Mouse (Mus musculus) T-helper 1 cell (primary cell): Measurements from ENCODE around the gene Mrpl37.
"Not testable (repeated sequence)": the region's sequence is repeated elsewhere in the genome, so short reads cannot be mapped to it uniquely, and the experiment has no call there.

Experiments used
- in situ Hi-C: fragments of 300-600 bp; cut with MboI, MseI; formaldehyde crosslinking; loops from one replicate; pipeline ENCODE4 v1.15.1; 2025; ENCODE audit warnings: high pct_unique_total_duplicates

Mrpl37 gene

DNA sequence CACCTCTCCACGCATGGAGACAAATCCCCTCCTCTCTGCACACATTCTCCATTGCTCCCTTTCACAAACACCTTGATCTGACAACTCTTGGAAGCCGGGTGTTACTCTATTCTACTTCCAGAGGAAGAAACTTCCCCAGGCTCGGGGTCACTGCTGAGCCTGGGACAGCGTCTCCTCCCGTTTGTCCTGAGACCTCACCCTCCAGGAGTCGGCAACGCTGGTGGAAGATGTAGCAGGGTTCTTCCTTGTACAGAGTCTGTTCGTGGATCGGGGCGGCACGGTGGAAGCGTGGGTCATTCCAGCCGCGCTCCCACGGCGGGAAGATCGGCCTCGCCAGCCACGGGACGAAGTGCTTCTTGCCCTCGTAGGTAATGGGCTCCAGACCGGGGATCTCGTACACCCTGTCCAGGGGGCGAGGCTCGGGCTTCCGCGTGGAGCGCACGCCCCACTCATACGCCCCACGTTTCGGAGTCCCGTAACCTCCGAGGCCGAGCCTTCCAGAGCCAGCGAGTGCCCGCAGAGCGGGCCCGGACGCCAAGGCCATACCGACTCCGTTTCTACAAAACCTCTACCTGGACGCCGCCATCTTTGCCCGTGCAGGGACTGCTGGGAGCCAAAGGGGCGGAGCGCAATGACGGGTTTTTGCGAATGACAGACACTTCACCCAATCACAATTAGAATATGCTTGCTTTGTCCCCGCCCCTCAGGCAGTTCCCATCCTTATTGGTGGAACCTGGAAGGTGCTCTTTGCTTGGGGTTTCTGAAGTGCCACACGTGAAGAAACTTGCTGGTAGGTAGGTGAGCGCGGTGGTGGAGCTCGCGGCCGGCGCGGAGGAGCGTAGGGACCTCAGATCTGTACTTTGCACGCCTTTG, at the start of gene Mrpl37, which contains the start of gene Cyb5rl:
Gene Mrpl37, minus strand, starts transcription at position 617 of the 873 bp plus-strand sequence.
Gene Cyb5rl, plus strand, starts transcription at position 737 of the 873 bp plus-strand sequence.
- in situ Hi-C loops: no loop called here

DNA sequence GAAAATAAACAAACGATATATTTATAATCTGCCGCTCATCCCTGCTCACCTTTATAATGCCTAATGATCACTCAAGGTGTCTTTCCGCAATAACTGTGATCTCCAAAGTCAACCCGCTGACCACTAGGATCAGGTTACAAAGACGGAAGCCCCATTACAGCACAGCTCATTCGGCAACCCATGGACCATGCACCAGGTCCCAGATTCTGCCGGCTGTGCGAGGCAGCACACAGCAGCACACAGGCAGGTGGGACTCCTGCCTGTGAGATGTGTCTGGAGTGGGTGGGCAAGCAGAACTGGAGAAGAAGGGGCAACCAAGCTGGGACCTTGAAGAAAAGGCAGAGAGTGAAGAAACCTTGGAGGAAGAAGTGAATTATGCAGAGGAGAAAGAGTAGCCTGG, 47.6 kb upstream of the Mrpl37 start:
- in situ Hi-C loops: no loop called here

GRCm38 (mm10) chr4:107109181-107109580, 42.5 kb upstream of the Mrpl37 start:
- in situ Hi-C loops: not testable (repeated sequence)

GRCm38 (mm10) chr4:107108291-107108731, 41.6 kb upstream of the Mrpl37 start:
- in situ Hi-C loops: no loop called here

DNA sequence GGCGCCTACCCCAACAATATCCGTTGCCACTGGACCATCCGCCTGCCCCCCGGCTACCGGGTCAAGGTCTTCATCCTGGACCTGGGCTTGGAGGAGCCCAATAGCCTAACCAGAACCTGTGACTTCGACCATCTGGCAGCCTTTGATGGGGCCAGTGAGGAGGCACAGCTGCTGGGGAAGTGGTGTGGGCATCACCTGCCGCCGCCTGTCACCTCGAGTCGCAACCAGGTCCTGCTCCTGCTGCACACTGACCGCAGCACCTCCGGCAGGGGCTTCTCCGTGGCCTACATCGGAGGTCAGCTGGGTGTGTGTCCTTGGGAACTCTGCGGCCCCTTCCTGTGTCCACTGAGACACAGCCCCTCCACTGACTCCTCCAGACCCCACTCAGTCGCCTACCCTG, 40.1 kb upstream of the Mrpl37 start:
- in situ Hi-C loops: no loop called here

GRCm38 (mm10) chr4:107102220-107102619, 35.6 kb upstream of the Mrpl37 start:
- in situ Hi-C loops: no loop called here

DNA sequence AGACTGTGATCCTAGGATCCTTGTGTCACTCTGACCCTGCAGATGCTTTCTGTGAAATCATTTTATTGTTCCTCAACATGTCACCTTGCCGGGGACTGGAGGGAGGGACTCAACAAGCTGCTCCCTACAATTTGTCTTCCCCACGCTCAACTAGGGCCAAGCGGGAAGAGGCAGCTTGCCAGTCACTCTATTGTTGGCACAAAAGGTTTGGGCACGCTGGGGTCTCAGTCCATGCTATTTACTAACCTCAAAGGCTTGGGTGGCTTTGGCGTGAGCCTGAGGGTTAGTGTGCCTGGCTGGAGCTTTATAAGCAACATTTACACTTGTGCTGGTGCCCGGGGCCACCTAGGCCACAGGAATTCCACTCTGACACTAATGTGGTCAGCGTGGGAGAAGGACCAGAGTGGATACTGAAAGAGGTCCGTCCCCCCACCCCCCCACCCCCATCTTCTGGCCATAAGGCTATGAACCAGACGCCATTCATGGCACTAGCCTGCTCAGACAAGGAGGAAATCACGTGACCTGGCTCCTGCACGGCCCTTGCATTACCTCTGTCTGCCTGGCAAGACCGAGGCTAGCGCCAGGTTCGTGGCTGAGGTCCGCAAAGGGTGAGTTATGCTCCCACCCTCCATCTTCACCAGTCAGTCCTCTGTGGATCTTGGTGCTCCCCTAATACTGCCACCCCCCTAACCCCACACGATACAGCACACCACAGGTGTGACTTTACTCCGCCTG, 32.3 kb upstream of the Mrpl37 start:
- in situ Hi-C loops: no loop called here

- in situ Hi-C loops: no loop called here
Measured at GRCm38 (mm10) chr4:107098375-107098774, 31.7 kb upstream of the Mrpl37 start.

GRCm38 (mm10) chr4:107097871-107098270, 31.2 kb upstream of the Mrpl37 start:
- in situ Hi-C loops: no loop called here

DNA sequence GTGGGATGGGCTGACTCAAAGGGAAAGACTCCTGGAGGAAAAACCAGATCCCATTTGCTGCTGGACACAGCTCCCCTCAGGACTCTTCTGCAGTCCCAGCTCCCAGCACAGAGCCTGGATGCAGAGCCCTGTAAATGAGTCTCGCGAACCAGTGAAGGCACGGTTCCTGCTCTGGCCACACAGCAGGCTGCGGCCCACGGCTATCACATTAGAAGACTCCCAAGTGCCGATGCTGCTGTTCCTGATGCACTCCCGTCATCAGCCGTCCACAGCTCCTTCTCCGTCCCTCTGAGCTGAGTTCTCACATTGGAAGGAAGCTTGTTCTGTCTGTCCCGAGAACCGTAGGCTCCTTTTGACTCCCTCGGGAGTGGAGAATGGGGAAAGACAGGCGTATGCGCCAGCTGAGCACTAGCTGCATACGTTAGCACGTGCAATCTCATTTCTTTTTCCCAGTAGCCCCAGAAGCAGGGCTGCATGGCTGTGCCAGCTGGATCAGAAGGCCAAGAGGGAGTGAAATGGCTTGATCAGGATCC, 30.2 kb upstream of the Mrpl37 start, which contains the start of gene Cdcp2:
Gene Cdcp2, plus strand, starts transcription at position 51 of the 533 bp plus-strand sequence.
- in situ Hi-C loops: no loop called here

GRCm38 (mm10) chr4:107096043-107096442, 29.4 kb upstream of the Mrpl37 start:
- in situ Hi-C loops: no loop called here

DNA sequence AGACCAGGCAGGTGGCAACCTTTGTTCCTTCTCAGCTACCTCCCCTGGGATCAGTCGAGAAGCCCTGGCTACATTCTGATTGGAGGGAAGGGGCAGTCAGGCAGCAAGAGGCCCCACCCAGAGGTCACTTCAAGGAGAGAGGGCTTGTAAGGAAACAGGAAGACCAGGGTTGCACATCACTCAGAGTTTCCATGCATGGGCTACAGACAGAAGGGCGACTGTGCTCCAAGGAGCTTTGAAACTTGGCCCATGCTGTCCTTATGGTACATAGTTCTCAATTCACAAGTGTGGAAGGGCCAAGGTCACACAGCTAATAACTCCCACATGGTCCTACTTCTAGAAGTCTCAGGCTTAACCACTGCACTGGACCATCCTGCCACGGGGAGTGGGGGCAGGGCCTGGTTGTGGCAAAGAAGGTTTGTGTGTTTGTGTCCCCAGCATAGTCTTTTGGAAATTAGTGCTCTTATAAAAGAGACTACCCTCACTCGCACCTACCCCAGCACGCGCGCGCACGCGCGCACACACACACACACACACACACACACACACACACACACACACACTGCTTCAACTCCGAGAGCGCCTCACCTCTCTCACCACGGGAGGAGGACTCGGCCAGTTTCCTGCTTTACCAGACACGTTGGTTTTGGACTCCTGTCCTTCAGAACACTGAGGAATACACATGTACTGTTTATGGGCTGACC, 28.0 kb upstream of the Mrpl37 start:
- in situ Hi-C loops: loop anchor here (5.0 kb wide), 1 partner anchor 82 kb away; no protein-coding TSS in a partner anchor

DNA sequence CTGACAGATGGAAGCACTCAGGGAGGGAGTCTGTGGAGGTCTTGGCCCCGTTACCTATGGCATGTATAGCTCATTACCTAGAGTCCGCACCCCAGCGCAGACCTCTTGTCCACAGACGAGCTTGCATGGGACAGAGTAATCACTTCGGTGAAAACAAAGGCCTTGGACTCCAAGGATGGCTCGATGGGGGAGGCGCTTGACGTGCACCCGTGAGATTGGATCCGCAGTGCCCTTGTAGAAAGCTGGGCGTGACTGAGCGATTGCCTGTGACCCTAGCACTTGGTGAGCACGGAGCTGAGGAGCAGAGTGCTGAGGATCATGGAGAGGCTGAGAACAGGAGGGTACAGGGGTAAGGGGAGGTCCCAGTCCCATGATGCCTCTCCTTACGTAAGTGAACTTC, 25.0 kb upstream of the Mrpl37 start:
- in situ Hi-C loops: loop anchor here (5.0 kb wide), 1 partner anchor 79 kb away; no protein-coding TSS in a partner anchor

DNA sequence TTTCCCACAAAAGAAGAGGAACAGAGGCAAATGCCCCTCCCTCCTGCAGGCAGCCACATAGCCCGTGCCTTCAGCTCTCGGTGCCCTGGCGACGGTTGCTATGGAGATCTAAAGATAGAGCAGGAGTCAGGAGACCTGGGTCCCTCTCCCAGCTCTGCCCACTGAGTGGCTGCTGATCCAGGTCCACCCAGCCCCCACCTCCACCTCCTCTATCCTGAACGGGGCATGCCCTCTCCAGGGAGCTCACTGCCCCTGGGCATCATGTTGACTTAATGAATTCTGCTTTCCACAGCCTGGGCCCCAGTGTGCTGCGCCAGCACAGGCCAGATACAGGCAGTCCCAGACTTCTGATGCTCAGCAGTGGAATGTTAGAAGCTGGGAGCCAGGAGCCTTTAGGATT, 18.2 kb upstream of the Mrpl37 start:
- in situ Hi-C loops: no loop called here

- in situ Hi-C loops: no loop called here
Measured at GRCm38 (mm10) chr4:107084343-107084742, 17.7 kb upstream of the Mrpl37 start.

DNA sequence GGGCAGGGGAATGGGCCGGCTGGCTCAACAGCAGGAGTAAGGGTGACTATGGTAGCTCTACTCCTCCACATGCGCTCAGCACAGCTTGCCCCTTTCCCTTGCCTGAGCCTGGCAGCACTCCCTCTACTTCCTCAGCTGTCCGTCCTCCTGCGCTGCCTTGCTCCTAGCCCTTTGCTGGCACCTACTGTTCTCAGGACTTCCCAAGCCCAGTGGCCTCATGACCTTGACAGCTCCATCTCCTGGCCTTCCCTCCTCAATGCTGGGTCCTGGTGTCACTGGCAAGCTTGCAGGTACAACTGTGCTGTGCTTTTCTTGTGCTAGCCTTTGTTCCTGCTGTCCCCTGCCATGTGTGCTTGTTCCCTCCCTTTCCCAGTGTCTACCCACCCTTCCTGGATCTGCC, 16.5 kb upstream of the Mrpl37 start:
- in situ Hi-C loops: no loop called here

DNA sequence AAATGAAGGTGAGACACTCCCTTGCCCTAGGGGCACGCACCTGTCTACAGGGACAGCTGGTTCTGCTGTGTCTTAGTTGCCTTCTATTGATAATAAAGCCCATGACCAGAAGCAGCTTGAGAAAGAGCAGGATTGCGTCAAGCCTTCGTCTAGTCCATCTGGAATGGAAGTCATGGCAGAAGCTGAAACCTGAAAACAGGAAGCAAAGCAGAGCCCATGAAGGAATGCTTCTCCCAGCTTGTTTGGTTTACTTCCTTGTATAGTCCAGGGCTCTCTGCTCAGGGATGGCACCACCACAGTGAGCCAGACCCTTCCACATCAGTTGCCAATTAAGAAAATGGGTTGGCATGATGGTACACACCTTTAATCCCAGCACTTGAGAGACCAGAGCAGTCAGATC, 15.5 kb upstream of the Mrpl37 start:
- in situ Hi-C loops: no loop called here

DNA sequence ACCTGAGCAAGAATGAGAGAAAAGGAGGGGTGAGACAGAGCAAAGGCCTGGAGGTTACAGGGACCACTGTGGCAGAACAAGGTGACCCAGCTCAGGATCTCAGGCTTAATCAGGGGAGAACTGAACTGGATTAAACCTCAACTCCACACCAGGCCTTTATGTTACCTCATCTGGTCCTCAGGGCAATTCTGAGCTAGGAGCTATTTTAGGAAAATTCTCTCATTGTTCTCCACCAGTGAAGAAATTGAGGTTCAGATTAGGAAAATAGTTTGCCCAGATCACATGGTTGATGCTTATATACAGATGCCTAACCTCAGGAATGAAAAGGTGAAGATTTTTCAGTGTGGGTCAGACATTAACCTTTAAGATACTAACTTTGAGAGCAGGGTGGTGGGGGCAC, 13.0 kb upstream of the Mrpl37 start:
- in situ Hi-C loops: no loop called here

DNA sequence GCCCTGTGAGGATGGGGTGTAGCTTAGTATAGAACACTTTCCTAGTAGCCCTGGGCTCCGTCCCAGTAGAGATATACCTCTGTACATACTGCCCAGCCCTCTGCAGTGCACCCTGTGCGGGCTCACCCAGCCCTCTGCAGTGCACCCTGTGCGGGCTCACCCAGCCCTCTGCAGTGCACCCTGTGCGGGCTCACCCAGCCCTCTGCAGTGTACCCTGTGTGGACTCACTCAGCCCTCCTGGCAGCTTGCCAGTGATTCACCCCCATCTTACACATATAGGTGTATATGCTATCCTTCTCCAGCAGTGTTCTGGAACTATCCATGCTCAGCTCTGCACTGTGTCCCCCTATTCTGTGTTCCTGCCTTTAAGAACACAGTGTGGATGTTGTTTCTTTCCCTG, 12.2 kb upstream of the Mrpl37 start:
- in situ Hi-C loops: no loop called here

DNA sequence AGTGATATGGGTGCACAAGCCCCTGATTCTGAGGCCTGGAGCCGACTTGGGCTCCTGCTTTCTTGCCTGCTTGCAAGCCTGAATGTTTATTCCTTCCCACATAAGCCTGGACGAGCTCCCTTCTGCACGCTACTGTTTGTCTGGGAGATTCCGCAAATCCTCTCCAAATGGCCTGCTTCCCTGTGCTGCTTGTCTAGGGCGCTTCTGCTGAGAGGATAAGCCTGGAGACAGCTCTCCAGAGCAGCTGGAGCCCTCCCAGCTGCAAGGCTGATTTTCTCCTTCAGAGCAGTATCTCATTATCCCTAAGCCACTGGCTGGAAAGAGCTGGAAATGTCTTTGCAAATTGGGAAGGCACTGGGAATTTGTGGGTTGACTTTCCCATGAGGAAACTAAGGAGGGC, 8.8 kb upstream of the Mrpl37 start:
- in situ Hi-C loops: no loop called here

DNA sequence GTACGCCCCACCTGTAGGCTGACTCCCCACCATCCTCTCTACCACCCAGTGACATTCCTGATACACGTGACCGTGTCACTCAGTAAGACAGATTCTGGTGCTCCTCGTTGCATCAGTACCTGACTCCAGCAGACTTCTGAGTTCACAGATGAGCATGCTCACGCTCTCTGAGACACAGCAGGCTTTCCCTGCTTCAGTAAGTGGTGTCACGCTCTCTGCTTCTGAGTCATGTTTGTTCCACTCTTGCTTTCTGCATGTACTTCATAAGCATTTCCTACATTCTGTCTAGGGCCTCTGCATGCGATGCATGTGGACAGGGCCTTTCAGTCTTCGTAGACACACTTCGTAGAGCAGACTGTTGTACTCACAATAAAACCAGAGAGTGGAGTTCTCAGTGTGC, 5.7 kb upstream of the Mrpl37 start:
- in situ Hi-C loops: no loop called here
